Mouse (Mus musculus) forebrain, embryonic 10.5 days (tissue): ENCODE data around the gene Plk3. TPM values are rescaled to one million over a fixed set of nuclear protein-coding genes. Genes with fewer than 3 reads are reported as not detected.

Source experiments
- DNase-seq: peaks from one replicate; pipeline ENCODE4 v3.0.0-alpha.2; 2017; ENCODE audit warnings: low spot score; ENCODE audit errors: extremely low spot score
- H3K27ac ChIP-seq: fragments of 300-500 bp; sonication (generic); 2 replicates; pipeline ENCODE4 v1.5.1; 2016; ENCODE audit warnings: mild to moderate bottlenecking
- H3K27me3 ChIP-seq: fragments of 300-500 bp; sonication (generic); 2 replicates; pipeline ENCODE4 v1.6.1; 2016; ENCODE audit warnings: mild to moderate bottlenecking; ENCODE audit not compliant: poor library complexity, severe bottlenecking
- H3K36me3 ChIP-seq: fragments of 300-500 bp; sonication (generic); replicated peaks from 2 replicates; pipeline ENCODE4 v1.6.1; 2016; ENCODE audit warnings: mild to moderate bottlenecking, moderate library complexity
- H3K4me1 ChIP-seq: fragments of 300-500 bp; sonication (generic); 2 replicates; pipeline ENCODE4 v1.6.1; 2016
- H3K4me3 ChIP-seq: fragments of 300-500 bp; sonication (generic); 2 replicates; pipeline ENCODE4 v1.5.1; 2016; ENCODE audit warnings: mild to moderate bottlenecking, moderate library complexity
- H3K9me3 ChIP-seq: fragments of 300-500 bp; sonication (generic); 2 replicates; pipeline ENCODE4 v1.6.1; 2016; ENCODE audit warnings: mild to moderate bottlenecking, moderate library complexity
- WGBS: fragments of 180-500 bp; shearing (Covaris S2); methylation state at CpG from one replicate; pipeline ENCODE4 v1.1.7; 2016; 5-methylcytosine and 5-hydroxymethylcytosine counted together
- polyA plus RNA-seq: library from polyadenylated mRNA; unstranded; fragments of >200 nt; fragmentation: Nextera tagmentation; extraction: Ambion mirVana; gene quantifications from 2 replicates; pipeline ENCODE4 v1.2.1, GENCODE M21; 2016

The Plk3 gene
- polyA plus RNA-seq, 1 experiment from 2014 or later, result 12.8 TPM

GRCm38 (mm10) chr4:117132794-117133143 lies 994 bp downstream of the Plk3 start:
- Histone ChIP-seq H3K36me3 (peaks cover 28% of the 10 kb centered on the region), H3K4me3 (peak overlapping the region; percentile 92), H3K4me1 (peaks cover 66% of the 10 kb centered on the region), H3K27ac (peak overlapping the region; percentile 86), H3K9me3 (no peaks in the 10 kb centered on the region), H3K27me3 (peaks cover 65% of the 10 kb centered on the region)
- DNase-seq, result no peak
- 5% methylated on average over 11 of the region's 11 CpGs for WGBS

- Histone ChIP-seq H3K4me3 (peak overlapping the region; percentile 92), H3K9me3 (no peaks in the 10 kb centered on the region), H3K27me3 (peaks cover 67% of the 10 kb centered on the region), H3K4me1 (peaks cover 66% of the 10 kb centered on the region), H3K27ac (peak overlapping the region; percentile 86), H3K36me3 (peaks cover 29% of the 10 kb centered on the region)
- WGBS, result 8% methylated on average over 7 of the region's 7 CpGs
- peak; percentile 80 for DNase-seq
Measured at GRCm38 (mm10) chr4:117131890-117132793, 1.6 kb downstream of the Plk3 start.

- Histone ChIP-seq H3K9me3 (no peaks in the 10 kb centered on the region), H3K27ac (peak overlapping the region; percentile 86), H3K4me1 (peaks cover 70% of the 10 kb centered on the region), H3K36me3 (peaks cover 29% of the 10 kb centered on the region), H3K4me3 (peak overlapping the region; percentile 92), H3K27me3 (peaks cover 66% of the 10 kb centered on the region)
- 65% methylated on average over 6 of the region's 6 CpGs for WGBS
- no peak for DNase-seq
Measured at GRCm38 (mm10) chr4:117131198-117131597, 2.6 kb downstream of the Plk3 start.

GRCm38 (mm10) chr4:117130790-117131189 lies 3.0 kb downstream of the Plk3 start:
- no peak for DNase-seq
- Histone ChIP-seq H3K27ac (peak overlapping the region; percentile 86), H3K4me3 (peak overlapping the region; percentile 92), H3K27me3 (peaks cover 63% of the 10 kb centered on the region), H3K4me1 (peaks cover 70% of the 10 kb centered on the region), H3K9me3 (no peaks in the 10 kb centered on the region), H3K36me3 (peaks cover 29% of the 10 kb centered on the region)
- WGBS, result 38% methylated on average over 6 of the region's 6 CpGs

GRCm38 (mm10) chr4:117127991-117128686 lies 5.6 kb downstream of the Plk3 start:
- Histone ChIP-seq H3K27me3 (peaks cover 54% of the 10 kb centered on the region), H3K4me3 (no peak overlapping the region), H3K36me3 (peaks cover 29% of the 10 kb centered on the region), H3K27ac (no peak overlapping the region), H3K4me1 (peaks cover 65% of the 10 kb centered on the region), H3K9me3 (no peaks in the 10 kb centered on the region)
- 92% methylated on average over 33 of the region's 33 CpGs for WGBS
- DNase-seq, result no peak

GRCm38 (mm10) chr4:117126675-117127290 lies 7.0 kb downstream of the Plk3 start, which contains the start of gene Tctex1d4:
Tctex1d4 (plus strand) TSS chr4:117126794.
- no peaks in the 10 kb centered on the region for H3K9me3 ChIP-seq
- no peak for DNase-seq
- peaks cover 57% of the 10 kb centered on the region for H3K4me1 ChIP-seq
- peaks cover 41% of the 10 kb centered on the region for H3K27me3 ChIP-seq
- peaks cover 29% of the 10 kb centered on the region for H3K36me3 ChIP-seq
- H3K4me3 ChIP-seq, result peak within 1 kb of the TSS; percentile 10; the same call in 1 of the 2 replicates
- 87% methylated on average over 9 of the region's 9 CpGs for WGBS
- peak within 1 kb of the TSS; percentile 84 for H3K27ac ChIP-seq

- WGBS, result 51% methylated on average over 15 of the region's 15 CpGs
- Histone ChIP-seq H3K9me3 (no peaks in the 10 kb centered on the region), H3K27ac (peak overlapping the region; percentile 84), H3K4me1 (peaks cover 56% of the 10 kb centered on the region), H3K27me3 (peaks cover 34% of the 10 kb centered on the region), H3K36me3 (peaks cover 29% of the 10 kb centered on the region), H3K4me3 (peak overlapping the region; percentile 10; the same call in 1 of the 2 replicates)
- DNase-seq, result no peak
Measured at GRCm38 (mm10) chr4:117125910-117126674, 7.7 kb downstream of the Plk3 start.

- peak within 1 kb of the TSS; percentile 10; the same call in 1 of the 2 replicates for H3K4me3 ChIP-seq
- peaks cover 52% of the 10 kb centered on the region for H3K4me1 ChIP-seq
Measured at GRCm38 (mm10) chr4:117125348-117125909, 8.3 kb downstream of the Plk3 start, which contains the start of gene Btbd19. Btbd19 (minus strand) TSS chr4:117125725.

GRCm38 (mm10) chr4:117124518-117125347 lies 9.0 kb downstream of the Plk3 start:
- H3K4me1 ChIP-seq, result peaks cover 49% of the 10 kb centered on the region
- peaks cover 20% of the 10 kb centered on the region for H3K27me3 ChIP-seq
- DNase-seq, result no peak
- 78% methylated on average over 14 of the region's 14 CpGs for WGBS
- peak overlapping the region; percentile 84 for H3K27ac ChIP-seq
- H3K36me3 ChIP-seq, result peaks cover 20% of the 10 kb centered on the region
- no peaks in the 10 kb centered on the region for H3K9me3 ChIP-seq
- H3K4me3 ChIP-seq, result peak overlapping the region; percentile 10; the same call in 1 of the 2 replicates

More at GRCm38 (mm10) chr4:117125348-117125909, 8.3 kb downstream of the Plk3 start, which contains the start of gene Btbd19:
- Histone ChIP-seq H3K36me3 (peaks cover 27% of the 10 kb centered on the region), H3K9me3 (no peaks in the 10 kb centered on the region), H3K27ac (peak within 1 kb of the TSS; percentile 84), H3K27me3 (peaks cover 27% of the 10 kb centered on the region)
- DNase-seq, result no peak
- WGBS, result 34% methylated on average over 8 of the region's 8 CpGs

- Histone ChIP-seq H3K27ac (peak overlapping the region; percentile 84), H3K27me3 (peaks cover 16% of the 10 kb centered on the region), H3K4me1 (peaks cover 51% of the 10 kb centered on the region), H3K4me3 (no peak overlapping the region), H3K9me3 (no peaks in the 10 kb centered on the region), H3K36me3 (peaks cover 15% of the 10 kb centered on the region)
- no peak for DNase-seq
- WGBS, result 86% methylated on average over 3 of the region's 3 CpGs
Measured at GRCm38 (mm10) chr4:117124218-117124517, 9.6 kb downstream of the Plk3 start.

- no peak for DNase-seq
- Histone ChIP-seq H3K9me3 (no peaks in the 10 kb centered on the region), H3K4me3 (no peak overlapping the region), H3K36me3 (peaks cover 10% of the 10 kb centered on the region), H3K27ac (no peak overlapping the region), H3K27me3 (peaks cover 11% of the 10 kb centered on the region; the same call in 1 of the 2 replicates), H3K4me1 (peaks cover 51% of the 10 kb centered on the region)
- WGBS, result 87% methylated on average over 8 of the region's 9 CpGs
Measured at GRCm38 (mm10) chr4:117123546-117124217, 10.1 kb downstream of the Plk3 start.
